ENCODE assay signal across 9 mouse cellular contexts in the genomic region with DNA sequence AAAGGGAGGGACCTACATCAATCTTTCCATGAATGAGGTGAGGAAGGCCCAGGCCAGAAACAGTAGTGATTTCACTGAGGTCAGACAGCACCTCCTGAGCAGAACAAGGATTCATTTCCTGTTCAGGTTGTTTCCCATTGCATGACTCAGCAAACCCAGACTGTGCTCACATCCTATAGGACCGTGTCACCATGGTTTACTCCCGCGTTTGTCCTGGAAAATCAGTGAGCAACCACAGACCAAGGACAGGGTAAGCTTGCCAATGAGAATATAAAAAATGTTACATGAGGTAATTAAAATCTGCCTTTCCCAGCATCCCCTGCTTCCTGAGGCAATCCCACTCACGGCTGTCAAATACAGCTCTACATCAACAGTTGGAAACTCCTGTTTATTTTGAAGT.
DNase-seq lines count a peak whose midpoint lies in the region; ATAC-seq and TF ChIP-seq lines count a peak whose summit lies in the region.
"Had no signal": no experiment of that assay in that cellular context is flagged by ENCODE, and none has a peak within 500 bp of the region (broad histone marks: within the 10 kb centered on the region; RNA-seq: fewer than 3 reads in every experiment).

No protein-coding gene starts in this region.

- CTCF ChIA-PET in Patski (lab: Charles Lee) = interaction anchor here (0.9 to 1.6 kb wide), 3 partner anchors 9 to 15 kb away, joined by 3 to 4 read pairs (median 3); no protein-coding TSS in a partner anchor

- no peaks in the 10 kb centered on the region for H3K27me3 ChIP-seq in kidney, embryonic 16.5 days (ENCODE audit: insufficient read depth, low read length)
- no peaks in the 10 kb centered on the region for H3K27me3 ChIP-seq in Patski

- POLR2A ChIA-PET in Patski (lab: Charles Lee) = interaction anchor here (0.6 to 1.6 kb wide), 2 partner anchors 17 to 84 kb away, joined by 3 to 5 read pairs; no protein-coding TSS in a partner anchor

- ATAC-seq in kidney, embryonic 16.5 days (ENCODE audit: low FRiP score, low TSS enrichment) = peak; percentile 75
- peak; percentile 59 for ATAC-seq in Patski

- no peak for TF ChIP-seq CTCF in Patski (IDR thresholded peaks at IDR 0.05)

- DNase-seq in kidney, adult 9 months = no peak
- DNase-seq in Patski (ENCODE audit: low read depth, low spot score) = no peak
- peak; percentile 21 for DNase-seq in forelimb bud, embryonic 11.5 days (ENCODE audit: low read depth, low spot score)
- DNase-seq in mesoderm, embryonic 11.5 days (ENCODE audit: low read depth, low spot score) = peak; percentile 20
- no peak for DNase-seq in cerebellum, adult 9-11 months
- no peak for DNase-seq in testis, postnatal 14 days (ENCODE audit: low spot score)

- no peak overlapping the region for H3K9ac ChIP-seq in kidney, embryonic 16.5 days (replicated peaks; ENCODE audit: low read length)

- no peaks in the 10 kb centered on the region for H3K9me3 ChIP-seq in kidney, embryonic 16.5 days (ENCODE audit: low read length)

- no peak overlapping the region for H3K4me3 ChIP-seq in kidney, embryonic 16.5 days (ENCODE audit: low read length)

- H3K4me2 ChIP-seq in kidney, embryonic 16.5 days (replicated peaks; ENCODE audit: low read depth, low read length) = no peak overlapping the region
- H3K4me2 ChIP-seq: heart, embryonic 11.5 days had no signal

- no peaks in the 10 kb centered on the region for H3K4me1 ChIP-seq in kidney, embryonic 16.5 days (ENCODE audit: insufficient read depth, low read length)

- H3K27ac ChIP-seq in kidney, embryonic 16.5 days (ENCODE audit: low read length) = no peak overlapping the region
- H3K27ac ChIP-seq: macrophage had no signal

- WGBS in kidney, embryonic 16.5 days = 35% methylated on average over 4 of the region's 4 CpGs

- H3K36me3 ChIP-seq in kidney, embryonic 16.5 days (ENCODE audit: insufficient read depth, low read length) = no peaks in the 10 kb centered on the region

- in situ Hi-C loops in Patski (cut with MboI; ENCODE audit: low pct_unique_long_range_greater_than_20kb) = no loop called here

Comparison
In these comparisons a context has a peak if more than half of its experiments do, and no peak if none do; other contexts are left out.
1. DNase-seq: peak in forelimb bud, embryonic 11.5 days (single experiment) and mesoderm, embryonic 11.5 days (single experiment); none in kidney, adult 9 months (single experiment), Patski (single experiment), cerebellum, adult 9-11 months (single experiment) and testis, postnatal 14 days (single experiment).